ENCODE assay signal across 12 mouse cellular contexts in genomic region chr2:135811453-135812101, GRCm38 (mm10).
DNase-seq lines count a peak whose midpoint lies in the region; ATAC-seq and TF ChIP-seq lines count a peak whose summit lies in the region.
"Had no signal": no experiment of that assay in that cellular context is flagged by ENCODE, and none has a peak within 500 bp of the region (broad histone marks: within the 10 kb centered on the region; RNA-seq: fewer than 3 reads in every experiment).

No protein-coding gene starts in this region.

- no peaks in the 10 kb centered on the region for H3K27me3 ChIP-seq in kidney, embryonic 16.5 days (ENCODE audit: insufficient read depth, low read length)
- no peaks in the 10 kb centered on the region for H3K27me3 ChIP-seq in stomach, embryonic 14.5 days (ENCODE audit: control insufficient read depth, insufficient read depth, low read length)
- no peaks in the 10 kb centered on the region for H3K27me3 ChIP-seq in embryonic facial prominence, embryonic 10.5 days (replicated peaks; ENCODE audit: low read depth, poor library complexity, severe bottlenecking)
- H3K27me3 ChIP-seq: forebrain, embryonic 15.5 days; neural tube, embryonic 13.5 days had no signal

- WGBS in kidney, embryonic 16.5 days: 38% methylated on average over 5 of the region's 5 CpGs
- 54% methylated on average over 5 of the region's 5 CpGs for WGBS in stomach, embryonic 14.5 days
- 56% methylated on average over 5 of the region's 5 CpGs for WGBS in embryonic facial prominence, embryonic 10.5 days

- H3K4me2 ChIP-seq in kidney, embryonic 16.5 days (replicated peaks; ENCODE audit: low read depth, low read length): no peak overlapping the region
- no peak overlapping the region for H3K4me2 ChIP-seq in stomach, embryonic 14.5 days (replicated peaks; ENCODE audit: low read depth, low read length)
- H3K4me2 ChIP-seq: forebrain, embryonic 15.5 days; neural tube, embryonic 13.5 days had no signal

- peak; percentile 31 for DNase-seq in adrenal gland, postnatal 14 days
- DNase-seq in adrenal gland, postnatal 25 days: no peak
- DNase-seq in spleen, postnatal 36 days (ENCODE audit: low spot score in 2 of 2): no peak
- no peak for DNase-seq in left cerebral cortex, adult 2 months (ENCODE audit: extremely low spot score in 1 of 2, low spot score in 2 of 2)
- no peak for DNase-seq in embryonic facial prominence, embryonic 10.5 days (ENCODE audit: low spot score)
- DNase-seq: cerebellum, adult 8-10 months; retina, postnatal 1 day had no signal

- no peak overlapping the region for H3K4me3 ChIP-seq in brown adipose tissue, adult 24 weeks (ENCODE audit: insufficient read depth, low read depth, low read length)
- no peak overlapping the region for H3K4me3 ChIP-seq in kidney, embryonic 16.5 days (ENCODE audit: low read length)
- H3K4me3 ChIP-seq in stomach, embryonic 14.5 days (ENCODE audit: low read depth, low read length): no peak overlapping the region
- H3K4me3 ChIP-seq in left cerebral cortex, adult 2 months: no peak overlapping the region
- H3K4me3 ChIP-seq in embryonic facial prominence, embryonic 10.5 days: no peak overlapping the region
- H3K4me3 ChIP-seq: forebrain, embryonic 15.5 days; neural tube, embryonic 13.5 days had no signal

- TF ChIP-seq CTCF in left cerebral cortex, adult 2 months (IDR thresholded peaks at IDR 0.05): no peak

- intact Hi-C loops in left cerebral cortex, adult 2 months (cut with DNase I): no loop called here

- H3K36me3 ChIP-seq in kidney, embryonic 16.5 days (ENCODE audit: insufficient read depth, low read length): 0 out of 2 replicates have a peak, but pooled peaks cover 3% of the 10 kb centered on the region
- no peaks in the 10 kb centered on the region for H3K36me3 ChIP-seq in stomach, embryonic 14.5 days (ENCODE audit: control insufficient read depth, insufficient read depth, low read length)
- no peaks in the 10 kb centered on the region for H3K36me3 ChIP-seq in embryonic facial prominence, embryonic 10.5 days (replicated peaks)
- H3K36me3 ChIP-seq: forebrain, embryonic 15.5 days had no signal

- H3K9me3 ChIP-seq in kidney, embryonic 16.5 days (ENCODE audit: low read length): no peaks in the 10 kb centered on the region
- H3K9me3 ChIP-seq in stomach, embryonic 14.5 days (ENCODE audit: control insufficient read depth, low read depth, low read length): no peaks in the 10 kb centered on the region
- no peaks in the 10 kb centered on the region for H3K9me3 ChIP-seq in embryonic facial prominence, embryonic 10.5 days

- peak; percentile 88 for ATAC-seq in kidney, embryonic 16.5 days (ENCODE audit: low FRiP score, low TSS enrichment)
- ATAC-seq in stomach, embryonic 14.5 days (ENCODE audit: insufficient number of reproducible peaks, insufficient read depth, low FRiP score, low read depth): peak; percentile 37; the same call in 1 of the 2 replicates
- ATAC-seq: forebrain, embryonic 15.5 days had no signal

- peak overlapping the region; percentile 56 for H3K27ac ChIP-seq in brown adipose tissue, adult 24 weeks (replicated peaks; ENCODE audit: low read depth, low read length)
- H3K27ac ChIP-seq in kidney, embryonic 16.5 days (ENCODE audit: low read length): peak overlapping the region; percentile 85
- H3K27ac ChIP-seq in stomach, embryonic 14.5 days (ENCODE audit: low read length): peak overlapping the region; percentile 11; the same call in 1 of the 2 replicates
- H3K27ac ChIP-seq in left cerebral cortex, adult 2 months: no peak overlapping the region
- no peak overlapping the region for H3K27ac ChIP-seq in embryonic facial prominence, embryonic 10.5 days (replicated peaks)
- H3K27ac ChIP-seq: forebrain, embryonic 15.5 days; neural tube, embryonic 13.5 days had no signal

- H3K9ac ChIP-seq in kidney, embryonic 16.5 days (replicated peaks; ENCODE audit: low read length): no peak overlapping the region
- no peak overlapping the region for H3K9ac ChIP-seq in stomach, embryonic 14.5 days (replicated peaks; ENCODE audit: low read depth, low read length)
- H3K9ac ChIP-seq: forebrain, embryonic 15.5 days; neural tube, embryonic 13.5 days had no signal

- peaks cover 16% of the 10 kb centered on the region; the same call in 1 of the 2 replicates for H3K4me1 ChIP-seq in brown adipose tissue, adult 24 weeks (ENCODE audit: control insufficient read depth, insufficient read depth, insufficient read length, low read length)
- H3K4me1 ChIP-seq in kidney, embryonic 16.5 days (ENCODE audit: insufficient read depth, low read length): peaks cover 10% of the 10 kb centered on the region
- no peaks in the 10 kb centered on the region for H3K4me1 ChIP-seq in stomach, embryonic 14.5 days (ENCODE audit: control insufficient read depth, insufficient read depth, low read length)
- peaks cover 16% of the 10 kb centered on the region for H3K4me1 ChIP-seq in embryonic facial prominence, embryonic 10.5 days
- H3K4me1 ChIP-seq: forebrain, embryonic 15.5 days; neural tube, embryonic 13.5 days had no signal

Comparison
In these comparisons a context has a peak if more than half of its experiments do, and no peak if none do; other contexts are left out.
1. H3K27ac ChIP-seq: peak in brown adipose tissue, adult 24 weeks (single experiment), kidney, embryonic 16.5 days (single experiment) and stomach, embryonic 14.5 days (single experiment); none in left cerebral cortex, adult 2 months (single experiment) and embryonic facial prominence, embryonic 10.5 days (single experiment).